Mouse (Mus musculus): ENCODE results near the gene Tram2.

Tram2 gene

GRCm38 (mm10) chr1:21023101-21023500, 55.9 kb downstream of the Tram2 start:
- no peak for DNase-seq (ENCODE audit: extremely low read depth, low read depth)

DNA sequence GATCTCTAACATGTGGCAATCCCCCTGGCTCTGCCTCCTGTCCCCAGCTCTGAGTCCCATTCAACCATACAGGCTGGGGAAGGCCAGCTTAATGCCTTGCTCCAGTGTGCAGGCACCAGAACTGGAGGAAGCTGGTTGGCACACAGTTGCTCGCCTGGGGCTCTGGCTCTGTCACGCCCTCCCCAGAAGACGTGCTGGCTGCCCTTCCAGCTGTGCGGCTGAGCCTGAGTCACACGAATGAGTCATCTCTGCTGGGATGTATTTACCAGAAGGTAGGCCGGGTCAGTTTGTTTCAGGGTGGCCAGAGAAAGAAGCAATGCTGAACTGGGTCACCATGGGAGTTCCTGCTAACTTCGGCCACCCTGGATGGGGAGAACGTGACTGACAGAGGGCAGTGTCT, 64.6 kb downstream of the Tram2 start:
- DNase-seq (ENCODE audit: extremely low read depth, low read depth), result no peak

DNA sequence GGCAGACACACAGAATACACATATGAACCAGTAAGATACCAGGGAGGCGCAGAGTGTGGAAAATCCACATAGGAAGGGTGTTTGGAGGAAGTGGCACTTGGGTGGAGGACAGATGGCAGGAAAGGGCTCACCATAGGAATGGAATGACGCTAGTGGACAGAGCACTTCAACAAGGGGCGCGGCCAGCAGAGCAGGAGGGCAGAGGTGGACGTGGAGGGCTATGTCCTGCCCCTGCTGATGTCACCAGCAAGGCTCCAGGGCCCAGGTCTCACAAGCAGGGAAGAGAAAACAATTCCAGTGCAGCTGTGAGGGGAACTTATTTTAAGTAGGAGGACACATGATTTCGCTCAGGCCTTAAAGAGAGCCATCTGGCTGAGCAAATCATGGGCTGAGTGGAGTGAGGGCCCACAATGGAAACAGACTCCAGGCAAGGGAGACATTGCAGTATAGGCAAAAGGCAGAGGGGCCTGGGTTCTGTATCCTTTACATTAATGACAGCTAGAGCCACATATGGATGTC, 68.7 kb downstream of the Tram2 start:
- DNase-seq (ENCODE audit: extremely low read depth, low read depth), result no peak

GRCm38 (mm10) chr1:21008891-21009290, 70.1 kb downstream of the Tram2 start:
- no peak for DNase-seq (ENCODE audit: extremely low read depth, low read depth)

DNA sequence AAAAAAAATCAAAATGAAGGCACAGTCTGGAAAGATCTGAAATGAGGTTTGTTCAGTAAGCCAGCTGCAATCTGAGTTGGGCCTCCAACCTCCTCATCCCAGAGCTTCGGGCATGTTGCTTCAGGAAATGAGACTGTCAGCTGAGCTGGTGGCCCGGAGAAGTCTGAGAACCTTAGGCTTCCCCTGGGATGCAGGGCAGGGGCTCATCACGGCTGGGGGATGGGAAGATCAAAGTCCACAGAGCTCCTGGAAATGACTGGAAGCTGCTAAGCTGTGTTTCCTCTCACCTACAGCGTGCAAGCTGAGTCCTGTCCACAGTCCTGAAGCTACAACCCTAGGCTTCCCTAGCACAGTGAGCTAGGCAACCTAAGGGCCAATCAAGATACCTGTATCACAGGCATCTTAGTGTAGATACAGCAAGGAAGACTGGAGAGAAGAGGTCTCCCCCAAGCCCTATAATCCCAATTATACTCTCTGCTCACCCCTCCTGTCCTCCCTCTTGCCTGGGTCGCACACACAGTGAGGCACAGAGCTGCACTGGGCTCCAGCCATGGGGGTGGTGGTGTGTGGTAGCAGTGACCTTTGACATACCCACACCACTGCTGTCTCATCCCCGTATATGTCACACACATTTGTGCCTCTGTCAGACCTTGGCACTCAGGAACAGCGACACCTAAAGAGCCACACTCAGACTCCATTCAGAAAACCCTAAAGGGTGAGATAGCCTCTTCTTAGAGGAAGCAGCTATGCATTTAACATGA, 70.9 kb downstream of the Tram2 start:
- no peak for DNase-seq (ENCODE audit: extremely low read depth, low read depth)

- DNase-seq (ENCODE audit: extremely low read depth, low read depth), result no peak
Measured at GRCm38 (mm10) chr1:21006775-21007174, 72.3 kb downstream of the Tram2 start.

DNA sequence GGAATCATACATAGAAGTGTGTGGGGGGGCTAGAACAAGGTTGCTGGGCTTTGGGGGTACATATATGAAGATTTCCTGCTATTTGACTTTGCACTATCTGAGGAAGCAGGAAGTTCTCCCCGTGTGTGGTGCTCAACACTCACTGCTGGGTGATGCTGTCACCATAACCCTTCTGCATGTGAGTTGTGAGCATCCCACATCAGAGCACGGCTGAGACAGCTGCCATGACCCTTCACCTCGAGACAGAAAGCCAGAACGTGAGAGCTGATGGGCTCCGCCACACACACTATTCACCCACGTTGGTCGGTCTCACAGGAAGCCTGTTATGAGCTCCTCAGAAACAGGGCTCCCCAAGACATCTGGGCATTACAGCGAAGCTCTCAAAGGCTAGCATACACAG, 74.4 kb downstream of the Tram2 start:
- no peak for DNase-seq (ENCODE audit: extremely low read depth, low read depth)

DNA sequence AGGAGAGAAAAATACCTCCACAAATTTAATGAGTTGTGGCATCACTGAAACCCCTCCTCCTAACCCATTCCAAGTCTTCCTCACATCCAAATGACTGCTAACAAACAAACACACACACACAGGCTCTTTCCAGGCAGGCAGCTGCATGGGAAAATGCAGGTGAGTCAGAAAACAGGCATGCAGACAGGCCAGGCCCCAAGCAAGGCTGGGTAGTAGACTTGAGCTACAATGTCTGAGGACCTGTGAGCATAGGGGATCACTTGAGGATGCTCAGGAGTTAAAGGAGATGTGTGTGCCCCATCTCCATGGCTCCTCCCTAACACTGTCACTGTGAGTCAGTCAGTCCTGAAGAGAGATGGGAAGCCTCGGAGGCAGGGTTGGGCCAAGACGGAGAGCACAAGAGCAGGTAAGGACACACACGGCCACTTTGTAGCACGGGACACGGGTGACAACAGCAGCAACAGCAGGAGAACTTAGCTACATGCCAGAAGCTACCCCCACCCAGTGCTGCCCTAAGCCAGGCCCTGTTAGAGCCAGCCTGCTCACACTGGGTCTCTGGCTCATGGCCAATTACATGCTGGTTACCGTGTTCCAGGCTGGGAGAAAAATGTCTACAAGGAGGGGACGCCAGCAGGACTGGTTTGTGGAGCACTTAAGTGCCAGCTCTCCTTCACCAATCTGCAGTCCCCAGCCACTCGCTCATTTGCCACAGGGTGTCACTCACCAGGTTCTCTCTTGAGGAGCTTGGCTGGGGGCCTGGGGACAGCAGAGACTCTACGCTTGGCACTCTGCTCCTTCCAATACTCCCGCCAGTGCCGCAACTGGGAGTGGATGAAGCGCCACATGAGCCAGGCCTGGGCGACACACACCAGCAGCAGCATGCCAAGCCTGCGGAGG, 76.5 kb downstream of the Tram2 start:
- DNase-seq (ENCODE audit: extremely low read depth, low read depth), result no peak

GRCm38 (mm10) chr1:20997881-20998389, 81.1 kb downstream of the Tram2 start:
- DNase-seq (ENCODE audit: extremely low read depth, low read depth), result no peak

DNA sequence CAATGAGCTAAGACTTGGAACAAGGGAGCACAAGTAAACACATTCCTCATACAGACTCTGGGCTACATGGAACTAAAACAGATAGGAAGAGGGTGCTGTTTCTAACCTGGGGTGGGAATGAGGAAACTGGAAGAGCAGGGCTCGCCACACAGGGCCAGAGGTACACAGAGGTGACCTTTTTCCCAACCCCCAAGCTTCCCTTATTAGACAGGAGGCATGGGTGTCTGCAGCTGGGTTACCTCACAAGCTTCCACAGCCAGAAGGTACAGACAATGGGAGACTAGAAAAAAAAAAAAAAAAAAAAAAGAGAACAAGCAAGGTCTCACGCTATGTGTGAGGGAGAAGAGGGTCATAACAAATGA, 81.7 kb downstream of the Tram2 start:
- no peak for DNase-seq (ENCODE audit: extremely low read depth, low read depth)

DNA sequence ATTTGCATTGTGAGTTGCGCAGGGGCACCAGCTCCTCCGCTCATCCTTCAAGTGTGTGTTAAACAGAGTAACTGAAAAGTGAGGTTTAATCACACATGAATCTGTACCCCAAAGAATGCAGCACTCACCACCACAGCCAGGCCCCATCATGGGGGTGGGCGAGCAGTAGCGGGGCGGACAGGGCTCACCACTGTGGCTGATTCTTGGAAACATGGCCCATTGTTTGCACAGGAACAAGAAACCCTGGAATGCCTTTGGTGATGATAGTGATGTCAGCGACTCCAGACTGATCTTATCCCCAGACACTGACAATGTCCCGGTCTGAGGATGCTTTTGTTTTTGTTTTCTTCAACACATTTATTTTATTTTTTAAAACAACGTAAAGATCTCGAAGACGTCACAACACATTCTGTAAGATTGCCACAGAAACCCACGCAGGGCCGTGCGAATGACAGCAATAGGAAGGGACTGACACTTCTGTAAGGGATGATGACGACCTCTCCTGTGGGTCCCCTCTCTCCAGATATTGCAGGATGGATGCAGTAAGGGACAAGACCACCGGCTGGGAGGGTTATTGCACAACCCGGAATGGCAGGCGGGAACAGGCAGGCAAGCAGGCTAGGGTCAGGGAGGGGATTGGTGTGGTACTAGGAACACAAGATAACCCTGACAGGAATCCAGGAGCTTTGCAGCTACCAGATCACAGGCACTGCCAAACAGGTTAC, 82.3 kb downstream of the Tram2 start:
- no peak for DNase-seq (ENCODE audit: extremely low read depth, low read depth)

- DNase-seq (ENCODE audit: extremely low read depth, low read depth), result no peak
Measured at GRCm38 (mm10) chr1:20995331-20995986, 83.6 kb downstream of the Tram2 start.

DNA sequence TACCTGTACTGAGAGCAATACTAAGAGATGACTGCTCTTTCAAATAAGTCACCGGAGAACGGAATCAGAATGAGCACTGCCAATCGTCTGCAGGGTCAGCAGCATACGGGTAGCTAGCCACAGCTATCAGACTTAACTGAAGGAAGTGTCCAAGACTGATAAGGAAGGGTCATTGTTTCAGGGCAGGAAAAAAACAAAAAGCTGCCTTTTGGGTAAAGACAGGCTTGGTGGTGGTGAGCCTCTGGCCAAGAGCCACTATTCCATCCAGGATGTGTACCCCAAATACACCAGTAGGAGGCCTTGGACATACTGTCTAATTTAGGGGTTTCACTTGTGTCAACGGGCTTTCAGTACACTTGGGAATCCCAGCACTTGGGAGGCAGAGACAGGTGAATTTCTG, 84.7 kb downstream of the Tram2 start:
- no peak for DNase-seq (ENCODE audit: extremely low read depth, low read depth)

- DNase-seq (ENCODE audit: extremely low read depth, low read depth), result no peak
Measured at GRCm38 (mm10) chr1:20993690-20994089, 85.3 kb downstream of the Tram2 start.

DNA sequence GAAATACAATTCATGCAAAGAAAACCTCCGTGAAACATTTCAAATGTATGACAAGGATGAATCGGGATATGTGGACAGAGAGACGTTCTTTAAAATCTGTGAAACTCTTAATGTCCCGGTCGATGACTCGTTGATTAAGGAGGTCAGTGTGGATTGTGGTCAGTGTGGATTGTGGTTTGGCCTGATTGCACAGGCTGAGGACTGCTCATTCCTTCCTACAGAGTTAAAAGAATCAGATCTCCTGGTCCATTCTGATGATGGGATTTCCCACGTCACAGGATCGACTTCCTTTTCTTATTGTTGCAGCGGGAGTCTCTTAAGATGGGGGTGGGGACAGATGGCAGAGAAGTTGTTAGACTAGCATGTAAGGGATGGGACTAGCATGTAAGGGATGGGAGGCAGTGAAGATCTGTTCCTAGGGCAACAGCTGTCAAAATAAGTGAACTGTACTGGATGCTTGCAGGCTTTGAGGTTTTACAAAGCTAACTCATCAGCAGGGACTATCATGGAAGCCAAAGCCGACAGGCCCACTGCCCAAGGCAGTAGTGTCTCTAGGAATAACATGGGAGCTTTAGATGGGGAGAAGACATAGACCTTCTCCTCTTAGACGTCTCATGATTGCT, 89.5 kb downstream of the Tram2 start:
- DNase-seq (ENCODE audit: extremely low read depth, low read depth), result no peak

- DNase-seq (ENCODE audit: extremely low read depth, low read depth), result no peak
Measured at GRCm38 (mm10) chr1:20986378-20987056, 92.5 kb downstream of the Tram2 start.

DNA sequence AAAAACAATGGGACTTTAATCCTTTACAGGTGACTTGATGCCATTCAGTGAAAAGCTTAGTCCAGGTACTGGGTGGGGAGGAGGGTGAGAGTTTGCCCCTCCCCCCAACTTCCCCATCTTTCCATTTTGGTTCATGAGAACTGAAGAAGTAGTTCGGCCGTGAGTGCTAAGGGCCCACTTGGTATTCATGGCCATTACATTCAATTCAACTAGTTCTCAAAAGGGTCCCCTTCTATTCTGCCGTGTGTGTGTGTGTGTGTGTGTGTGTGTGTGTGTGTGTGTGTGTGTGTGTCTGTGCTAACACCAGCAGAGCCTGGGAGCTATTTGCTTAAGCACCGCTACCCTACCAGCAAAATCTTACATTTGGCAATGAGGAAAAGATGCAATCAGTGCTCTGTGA, 94.4 kb downstream of the Tram2 start:
- DNase-seq (ENCODE audit: extremely low read depth, low read depth), result no peak

DNA sequence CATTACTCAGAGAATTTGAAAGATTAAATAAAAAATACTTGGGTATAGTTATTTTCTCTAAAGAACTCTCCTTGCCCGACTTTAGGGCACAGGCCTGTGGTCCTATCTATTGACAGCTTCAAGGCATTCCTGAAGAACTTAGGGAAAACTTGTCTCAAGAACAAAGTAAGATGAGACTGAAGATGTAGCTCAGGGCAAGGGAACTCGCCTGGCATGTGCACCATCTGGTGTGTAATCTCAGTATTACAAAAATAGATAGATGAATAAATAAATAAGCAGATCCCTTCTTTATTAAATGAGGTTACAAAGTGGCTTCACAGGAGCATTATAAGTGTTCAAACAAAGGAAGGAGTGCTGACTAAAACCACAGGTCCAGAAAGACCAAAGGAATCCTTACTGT, 94.9 kb downstream of the Tram2 start:
- DNase-seq (ENCODE audit: extremely low read depth, low read depth), result no peak

GRCm38 (mm10) chr1:20981764-20982163, 97.3 kb downstream of the Tram2 start:
- no peak for DNase-seq (ENCODE audit: extremely low read depth, low read depth)

DNA sequence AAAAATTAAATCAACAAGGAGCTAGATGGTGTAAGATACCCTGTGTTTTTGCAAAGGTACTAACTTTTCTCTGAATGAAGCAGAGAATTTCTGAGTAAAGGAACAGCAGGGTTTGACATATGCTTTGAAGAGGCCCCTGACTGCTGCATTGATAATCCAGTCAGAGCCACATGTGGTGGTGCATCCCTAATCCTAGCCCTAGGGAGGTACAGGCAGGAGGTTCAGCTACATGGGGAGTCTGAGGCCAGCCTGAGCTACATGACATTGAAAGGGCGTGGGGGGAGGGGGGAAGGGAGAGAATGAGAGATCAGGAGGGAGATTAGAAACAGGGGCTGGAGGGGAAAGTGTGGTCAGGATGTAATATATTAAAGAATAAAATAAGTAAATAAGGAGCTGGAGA, 98.5 kb downstream of the Tram2 start:
- DNase-seq (ENCODE audit: extremely low read depth, low read depth), result no peak

All from MEL-GATA-1-ER (cell line).